Mouse (Mus musculus): ENCODE results near the gene Hint2.

- TF ChIP-seq POLR2A (IDR thresholded peaks at IDR 0.05; ENCODE audit: borderline replicate concordance, insufficient read depth, low read length) (no peak), CTCF (IDR thresholded peaks at IDR 0.05; ENCODE audit: borderline replicate concordance, insufficient read depth, low read depth, low read length) (no peak)
Measured at GRCm38 (mm10) chr4:43690021-43690420, 33.8 kb upstream of the Hint2 start.

Data from cerebellum, adult 2 months (tissue).